Mouse (Mus musculus) ZHBTc4 (cell line): ENCODE measurements around the gene Rad54l.

Experiments
- DNase-seq: peaks from one replicate; pipeline ENCODE4 v3.0.0-alpha.2; 2011; ENCODE audit warnings: low read depth, low spot score

Rad54l gene

GRCm38 (mm10) chr4:116123602-116124519, at the start of gene Rad54l, which contains the start of gene Pomgnt1:
Gene Rad54l (minus strand): TSS chr4:116123690.
Gene Pomgnt1 (plus strand): TSS chr4:116123840.
- DNase-seq = peak; percentile 99

GRCm38 (mm10) chr4:116173072-116173471, 49.6 kb upstream of the Rad54l start, which contains the start of the genes 1700042G07Rik and Gm49337:
Gene 1700042G07Rik (plus strand): TSS chr4:116173372.
Gene Gm49337 (plus strand): TSS chr4:116173384.
- peak; percentile 46 for DNase-seq

GRCm38 (mm10) chr4:116169353-116169672, 45.8 kb upstream of the Rad54l start:
- no peak for DNase-seq

GRCm38 (mm10) chr4:116168617-116169352, 45.3 kb upstream of the Rad54l start:
- DNase-seq = peak; percentile 50

GRCm38 (mm10) chr4:116167404-116167803, 43.9 kb upstream of the Rad54l start, which contains the start of gene Tspan1:
Gene Tspan1 (minus strand): TSS chr4:116167601.
- DNase-seq = peak; percentile 46

- no peak for DNase-seq
Measured at GRCm38 (mm10) chr4:116165708-116166407, 42.4 kb upstream of the Rad54l start.

- no peak for DNase-seq
Measured at GRCm38 (mm10) chr4:116164759-116165554, 41.5 kb upstream of the Rad54l start.

- DNase-seq = no peak
Measured at GRCm38 (mm10) chr4:116162142-116162541, 38.7 kb upstream of the Rad54l start.

- DNase-seq = no peak
Measured at GRCm38 (mm10) chr4:116160769-116161168, 37.3 kb upstream of the Rad54l start.

GRCm38 (mm10) chr4:116159912-116160311, 36.4 kb upstream of the Rad54l start:
- DNase-seq = peak; percentile 53

- no peak for DNase-seq
Measured at GRCm38 (mm10) chr4:116157882-116158281, 34.4 kb upstream of the Rad54l start.

GRCm38 (mm10) chr4:116152702-116153101, 29.2 kb upstream of the Rad54l start:
- no peak for DNase-seq

- DNase-seq = no peak
Measured at GRCm38 (mm10) chr4:116151238-116151637, 27.7 kb upstream of the Rad54l start, which contains the start of gene Lurap1. Gene Lurap1 (minus strand): TSS chr4:116151338.

- DNase-seq = no peak
Measured at GRCm38 (mm10) chr4:116150862-116151221, 27.4 kb upstream of the Rad54l start.

GRCm38 (mm10) chr4:116150156-116150861, 26.8 kb upstream of the Rad54l start:
- DNase-seq = peak; percentile 68

GRCm38 (mm10) chr4:116149812-116150155, 26.3 kb upstream of the Rad54l start:
- DNase-seq = no peak

GRCm38 (mm10) chr4:116143891-116144717, 20.6 kb upstream of the Rad54l start:
- DNase-seq = peak; percentile 62

GRCm38 (mm10) chr4:116143317-116143811, 19.9 kb upstream of the Rad54l start:
- DNase-seq = no peak

- DNase-seq = no peak
Measured at GRCm38 (mm10) chr4:116142269-116142668, 18.8 kb upstream of the Rad54l start.
